Mouse (Mus musculus): ENCODE measurements at regions not wholly inside any gene's neighbourhood (a gene's known extent, or its start where the extent isn't known, plus 50 kb on each side); places are given as distances from the start of the nearest gene placed in this dataset.

DNA sequence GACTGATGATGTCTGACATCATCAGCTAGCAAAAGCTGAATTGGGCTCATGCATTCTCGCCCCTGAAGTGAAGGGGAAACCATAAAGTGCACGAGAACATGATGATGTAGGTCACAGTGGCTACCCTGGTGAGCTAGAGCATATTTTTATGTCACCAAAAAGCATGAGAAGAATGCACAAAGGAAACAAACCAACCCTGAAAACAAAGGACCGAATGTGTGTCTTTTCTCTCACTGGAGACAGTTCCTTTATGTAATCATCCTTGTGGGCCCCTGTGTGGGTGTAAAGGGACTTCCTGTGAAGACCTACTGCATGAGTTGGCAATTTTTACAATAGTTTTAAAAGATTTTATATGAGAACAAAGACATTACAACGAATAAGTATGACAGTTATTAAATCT lies 270.2 kb upstream of the Ptger4 start:
- H3K27ac ChIP-seq (ENCODE audit: low read depth, low read length), result no peak overlapping the region
- WGBS, result 55% methylated on average over 4 of the region's 4 CpGs
- no peaks in the 10 kb centered on the region for H3K9me3 ChIP-seq (ENCODE audit: control insufficient read depth, low read length)
- no peak overlapping the region for H3K4me2 ChIP-seq (ENCODE audit: low read depth)
- ATAC-seq (ENCODE audit: insufficient read depth, low FRiP score, low TSS enrichment) (no peak), DNase-seq (ENCODE audit: low spot score) (no peak)
- no peaks in the 10 kb centered on the region for H3K36me3 ChIP-seq (ENCODE audit: control insufficient read depth, insufficient read depth, low read length)
- no peak overlapping the region for H3K9ac ChIP-seq (ENCODE audit: low read length)
- H3K27me3 ChIP-seq (ENCODE audit: control insufficient read depth, insufficient read depth, low read length), result no peaks in the 10 kb centered on the region
- H3K4me1 ChIP-seq (ENCODE audit: control insufficient read depth, insufficient read depth, low read length), result no peaks in the 10 kb centered on the region
- no peak overlapping the region for H3K4me3 ChIP-seq (ENCODE audit: low read depth, low read length)

GRCm38 (mm10) chr15:5517244-5517966 lies 273.4 kb upstream of the Ptger4 start:
- Histone ChIP-seq H3K36me3 (ENCODE audit: control insufficient read depth, insufficient read depth, low read length) (no peaks in the 10 kb centered on the region), H3K4me1 (ENCODE audit: control insufficient read depth, insufficient read depth, low read length) (no peaks in the 10 kb centered on the region), H3K27ac (ENCODE audit: low read depth, low read length) (no peak overlapping the region), H3K4me2 (ENCODE audit: low read depth) (no peak overlapping the region), H3K9me3 (ENCODE audit: control insufficient read depth, low read length) (no peaks in the 10 kb centered on the region), H3K9ac (ENCODE audit: low read length) (no peak overlapping the region), H3K4me3 (ENCODE audit: low read depth, low read length) (no peak overlapping the region), H3K27me3 (ENCODE audit: control insufficient read depth, insufficient read depth, low read length) (no peaks in the 10 kb centered on the region)
- 80% methylated on average over 10 of the region's 10 CpGs for WGBS
- ATAC-seq (ENCODE audit: insufficient read depth, low FRiP score, low TSS enrichment) (no peak), DNase-seq (ENCODE audit: low spot score) (no peak)

- H3K4me1 ChIP-seq (ENCODE audit: control insufficient read depth, insufficient read depth, low read length), result no peaks in the 10 kb centered on the region
- no peak for DNase-seq (ENCODE audit: low spot score)
- H3K27me3 ChIP-seq (ENCODE audit: control insufficient read depth, insufficient read depth, low read length), result no peaks in the 10 kb centered on the region
- no peaks in the 10 kb centered on the region for H3K36me3 ChIP-seq (ENCODE audit: control insufficient read depth, insufficient read depth, low read length)
- no peak for ATAC-seq (ENCODE audit: insufficient read depth, low FRiP score, low TSS enrichment)
- no peak overlapping the region for H3K4me2 ChIP-seq (ENCODE audit: low read depth)
- WGBS, result 87% methylated on average over 2 of the region's 2 CpGs
- no peaks in the 10 kb centered on the region for H3K9me3 ChIP-seq (ENCODE audit: control insufficient read depth, low read length)
- no peak overlapping the region for H3K27ac ChIP-seq (ENCODE audit: low read depth, low read length)
- H3K9ac ChIP-seq (ENCODE audit: low read length), result no peak overlapping the region
- no peak overlapping the region for H3K4me3 ChIP-seq (ENCODE audit: low read depth, low read length)
Observed at GRCm38 (mm10) chr15:5519552-5519951, 275.6 kb upstream of the Ptger4 start.

GRCm38 (mm10) chr15:5519997-5520396 lies 276.0 kb upstream of the Ptger4 start:
- no peaks in the 10 kb centered on the region for H3K9me3 ChIP-seq (ENCODE audit: control insufficient read depth, low read length)
- no peak overlapping the region for H3K27ac ChIP-seq (ENCODE audit: low read depth, low read length)
- no peaks in the 10 kb centered on the region for H3K27me3 ChIP-seq (ENCODE audit: control insufficient read depth, insufficient read depth, low read length)
- no peak overlapping the region for H3K4me3 ChIP-seq (ENCODE audit: low read depth, low read length)
- H3K4me1 ChIP-seq (ENCODE audit: control insufficient read depth, insufficient read depth, low read length), result no peaks in the 10 kb centered on the region
- no peak overlapping the region for H3K9ac ChIP-seq (ENCODE audit: low read length)
- WGBS, result 93% methylated on average over 1 of the region's 1 CpGs
- no peak overlapping the region for H3K4me2 ChIP-seq (ENCODE audit: low read depth)
- ATAC-seq (ENCODE audit: insufficient read depth, low FRiP score, low TSS enrichment) (no peak), DNase-seq (ENCODE audit: low spot score) (no peak)
- no peaks in the 10 kb centered on the region for H3K36me3 ChIP-seq (ENCODE audit: control insufficient read depth, insufficient read depth, low read length)

DNA sequence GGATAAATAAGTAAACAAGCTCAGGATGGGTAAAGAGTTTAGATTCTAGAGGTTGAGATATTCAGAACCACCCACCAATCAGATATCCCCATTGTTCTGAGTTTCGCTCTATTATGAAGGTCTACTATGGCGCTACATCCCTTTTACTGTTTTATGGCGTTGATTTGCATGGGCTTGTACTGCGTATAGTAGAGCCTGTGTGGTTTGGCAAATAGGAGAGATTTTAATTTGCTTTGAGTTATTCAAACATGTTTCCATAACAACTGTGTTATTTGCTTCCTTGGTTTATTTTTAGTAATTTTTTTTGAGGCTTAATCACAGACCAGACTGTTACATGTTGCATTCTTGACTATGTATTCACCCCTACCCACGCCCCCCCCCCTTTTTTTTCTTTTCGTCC lies 284.6 kb upstream of the Ptger4 start:
- 85% methylated on average over 6 of the region's 6 CpGs for WGBS
- Histone ChIP-seq H3K9ac (ENCODE audit: low read length) (no peak overlapping the region), H3K36me3 (ENCODE audit: control insufficient read depth, insufficient read depth, low read length) (no peaks in the 10 kb centered on the region), H3K27ac (ENCODE audit: low read depth, low read length) (no peak overlapping the region), H3K27me3 (ENCODE audit: control insufficient read depth, insufficient read depth, low read length) (no peaks in the 10 kb centered on the region), H3K4me1 (ENCODE audit: control insufficient read depth, insufficient read depth, low read length) (no peaks in the 10 kb centered on the region), H3K4me2 (ENCODE audit: low read depth) (no peak overlapping the region), H3K9me3 (ENCODE audit: control insufficient read depth, low read length) (no peaks in the 10 kb centered on the region), H3K4me3 (ENCODE audit: low read depth, low read length) (no peak overlapping the region)
- DNase-seq (ENCODE audit: low spot score) (no peak), ATAC-seq (ENCODE audit: insufficient read depth, low FRiP score, low TSS enrichment) (no peak)

DNA sequence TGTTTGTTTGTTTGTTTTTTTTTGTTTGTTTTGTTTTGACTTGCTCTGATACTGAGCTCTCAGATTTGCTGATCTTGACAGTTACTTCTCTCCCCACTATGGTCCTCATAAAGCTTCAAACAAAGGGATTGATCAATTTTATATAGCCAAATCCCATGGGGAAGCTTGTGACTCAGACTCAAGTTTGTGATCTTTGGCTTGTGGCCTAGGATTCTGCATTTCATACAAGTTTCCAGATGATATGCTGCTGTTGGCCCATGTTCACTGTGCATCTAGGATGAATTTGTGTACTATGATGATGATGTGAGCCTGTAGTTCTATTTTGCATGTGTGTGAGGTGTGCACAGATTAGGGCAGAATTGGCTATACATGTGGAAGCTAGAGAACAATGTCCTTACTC lies 289.7 kb upstream of the Ptger4 start:
- Histone ChIP-seq H3K9me3 (ENCODE audit: control insufficient read depth, low read length) (no peaks in the 10 kb centered on the region), H3K4me3 (ENCODE audit: low read depth, low read length) (no peak overlapping the region), H3K27me3 (ENCODE audit: control insufficient read depth, insufficient read depth, low read length) (no peaks in the 10 kb centered on the region), H3K36me3 (ENCODE audit: control insufficient read depth, insufficient read depth, low read length) (no peaks in the 10 kb centered on the region), H3K27ac (ENCODE audit: low read depth, low read length) (no peak overlapping the region), H3K9ac (ENCODE audit: low read length) (no peak overlapping the region), H3K4me1 (ENCODE audit: control insufficient read depth, insufficient read depth, low read length) (no peaks in the 10 kb centered on the region), H3K4me2 (ENCODE audit: low read depth) (no peak overlapping the region)
- no peak for ATAC-seq (ENCODE audit: insufficient read depth, low FRiP score, low TSS enrichment)
- DNase-seq (ENCODE audit: low spot score), result no peak

GRCm38 (mm10) chr15:5537432-5537831 lies 293.4 kb upstream of the Ptger4 start:
- H3K27me3 ChIP-seq (ENCODE audit: control insufficient read depth, insufficient read depth, low read length), result no peaks in the 10 kb centered on the region
- H3K27ac ChIP-seq (ENCODE audit: low read depth, low read length), result no peak overlapping the region
- H3K36me3 ChIP-seq (ENCODE audit: control insufficient read depth, insufficient read depth, low read length), result no peaks in the 10 kb centered on the region
- H3K4me3 ChIP-seq (ENCODE audit: low read depth, low read length), result no peak overlapping the region
- H3K9me3 ChIP-seq (ENCODE audit: control insufficient read depth, low read length), result no peaks in the 10 kb centered on the region
- H3K9ac ChIP-seq (ENCODE audit: low read length), result no peak overlapping the region
- ATAC-seq (ENCODE audit: insufficient read depth, low FRiP score, low TSS enrichment), result no peak
- H3K4me1 ChIP-seq (ENCODE audit: control insufficient read depth, insufficient read depth, low read length), result no peaks in the 10 kb centered on the region
- no peak overlapping the region for H3K4me2 ChIP-seq (ENCODE audit: low read depth)
- 82% methylated on average over 2 of the region's 2 CpGs for WGBS
- no peak for DNase-seq (ENCODE audit: low spot score)

DNA sequence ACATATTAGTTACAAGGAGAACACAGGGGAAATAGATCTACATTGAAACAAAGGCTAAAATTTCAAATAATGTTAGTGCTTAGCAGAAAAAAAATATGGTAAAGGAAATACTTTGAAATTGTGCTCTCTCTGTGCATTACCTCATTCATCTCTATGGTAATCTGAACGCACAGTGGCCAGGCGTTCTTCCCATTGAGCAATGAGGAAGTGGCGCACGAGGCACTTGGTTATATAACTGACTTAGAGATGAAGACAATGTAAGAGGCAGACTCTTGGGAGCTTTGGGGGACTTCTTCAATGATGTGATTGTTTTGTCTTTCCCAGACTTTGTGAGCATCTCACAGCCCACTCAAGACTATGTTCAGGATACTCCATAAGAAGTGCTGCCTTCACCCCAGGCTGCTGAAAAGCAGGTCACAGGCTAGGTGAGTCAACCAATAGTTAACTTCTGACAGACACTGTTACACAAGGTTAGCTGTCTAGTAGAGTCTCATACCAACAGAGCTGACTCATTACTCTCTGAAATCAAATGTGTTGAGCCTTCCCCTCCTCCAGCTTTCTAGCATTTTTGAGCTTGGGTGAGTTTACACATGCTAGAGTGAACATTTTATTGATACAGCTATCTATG lies 295.4 kb upstream of the Ptger4 start:
- no peak for DNase-seq (ENCODE audit: low spot score)
- Histone ChIP-seq H3K4me3 (ENCODE audit: low read depth, low read length) (no peak overlapping the region), H3K27ac (ENCODE audit: low read depth, low read length) (no peak overlapping the region), H3K9me3 (ENCODE audit: control insufficient read depth, low read length) (no peaks in the 10 kb centered on the region), H3K36me3 (ENCODE audit: control insufficient read depth, insufficient read depth, low read length) (no peaks in the 10 kb centered on the region), H3K27me3 (ENCODE audit: control insufficient read depth, insufficient read depth, low read length) (no peaks in the 10 kb centered on the region), H3K9ac (ENCODE audit: low read length) (no peak overlapping the region), H3K4me2 (ENCODE audit: low read depth) (no peak overlapping the region), H3K4me1 (ENCODE audit: control insufficient read depth, insufficient read depth, low read length) (no peaks in the 10 kb centered on the region)
- ATAC-seq (ENCODE audit: insufficient read depth, low FRiP score, low TSS enrichment), result no peak
- WGBS, result 91% methylated on average over 4 of the region's 4 CpGs

- DNase-seq (ENCODE audit: low spot score) (no peak), ATAC-seq (ENCODE audit: insufficient read depth, low FRiP score, low TSS enrichment) (no peak)
- H3K4me1 ChIP-seq (ENCODE audit: control insufficient read depth, insufficient read depth, low read length), result no peaks in the 10 kb centered on the region
- no peaks in the 10 kb centered on the region for H3K36me3 ChIP-seq (ENCODE audit: control insufficient read depth, insufficient read depth, low read length)
- H3K9me3 ChIP-seq (ENCODE audit: control insufficient read depth, low read length), result no peaks in the 10 kb centered on the region
- no peak overlapping the region for H3K4me2 ChIP-seq (ENCODE audit: low read depth)
- H3K9ac ChIP-seq (ENCODE audit: low read length), result no peak overlapping the region
- H3K27me3 ChIP-seq (ENCODE audit: control insufficient read depth, insufficient read depth, low read length), result no peaks in the 10 kb centered on the region
- WGBS, result 83% methylated on average over 4 of the region's 4 CpGs
- no peak overlapping the region for H3K4me3 ChIP-seq (ENCODE audit: low read depth, low read length)
- no peak overlapping the region for H3K27ac ChIP-seq (ENCODE audit: low read depth, low read length)
Observed at GRCm38 (mm10) chr15:5554526-5554925, 310.5 kb upstream of the Ptger4 start.
